Mouse (Mus musculus) retina, adult 2 months (tissue): ENCODE data around the gene Mtch1.

Experiments used
- DNase-seq: peaks from one replicate; pipeline ENCODE4 v3.0.0-alpha.2; 2012; ENCODE audit warnings: low read depth, low spot score

Mtch1 gene

DNA sequence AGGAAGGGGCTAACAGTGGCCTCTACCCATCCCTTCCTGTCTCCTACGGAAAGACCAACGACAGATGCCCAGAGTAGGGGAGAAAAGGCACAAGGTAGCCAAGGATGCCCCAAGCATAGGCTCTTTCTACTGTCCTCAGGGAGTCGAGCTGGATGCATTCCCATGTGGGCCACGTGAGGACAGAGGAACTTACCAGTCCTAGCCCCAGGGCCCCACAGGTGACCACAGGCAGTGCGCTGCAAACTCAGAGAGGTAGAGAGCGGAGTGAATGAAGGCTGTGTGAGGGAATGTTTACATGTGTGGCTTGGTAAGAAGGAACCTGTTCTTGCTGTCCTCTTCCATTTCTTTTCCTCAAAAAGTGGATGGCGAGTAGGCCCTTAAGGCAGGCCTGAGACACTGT, 41.9 kb downstream of the Mtch1 start:
- DNase-seq: no peak

DNA sequence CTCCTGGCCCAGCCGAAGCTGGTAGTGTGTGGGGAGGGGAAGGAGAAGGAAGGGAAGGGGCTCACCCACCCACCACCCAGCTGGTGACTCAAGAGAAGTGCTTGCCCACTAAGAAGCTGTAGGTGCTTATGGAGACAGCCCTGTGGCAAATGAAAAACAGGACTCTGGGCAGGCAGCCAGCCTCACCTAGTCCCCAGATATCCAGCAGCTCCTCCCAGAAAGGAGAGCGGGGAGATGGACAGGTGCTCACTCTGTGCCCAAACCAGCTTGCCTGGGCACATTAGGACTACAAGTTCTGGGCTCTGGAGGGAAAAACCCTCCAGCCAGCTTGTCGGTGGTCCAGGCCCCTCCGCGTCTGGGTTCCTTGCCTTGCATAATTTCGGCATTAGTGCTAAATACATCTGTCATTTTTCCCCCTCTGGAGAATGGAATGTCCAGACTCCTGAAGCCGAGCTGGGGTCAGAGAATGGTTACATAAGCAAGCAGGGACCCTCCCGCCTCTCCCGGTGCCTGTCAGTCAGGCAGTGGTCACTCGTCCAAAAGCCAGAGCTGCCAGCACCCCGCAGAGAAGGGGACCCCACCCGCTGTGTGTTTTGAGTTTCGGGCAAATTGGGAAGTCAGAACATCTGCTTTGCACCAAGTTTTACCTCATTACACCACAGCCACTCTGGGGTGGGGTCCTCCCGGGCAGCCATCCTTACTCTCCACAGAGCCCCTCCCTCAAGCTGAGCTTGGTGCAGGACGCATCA, 42.5 kb downstream of the Mtch1 start:
- DNase-seq: no peak

DNA sequence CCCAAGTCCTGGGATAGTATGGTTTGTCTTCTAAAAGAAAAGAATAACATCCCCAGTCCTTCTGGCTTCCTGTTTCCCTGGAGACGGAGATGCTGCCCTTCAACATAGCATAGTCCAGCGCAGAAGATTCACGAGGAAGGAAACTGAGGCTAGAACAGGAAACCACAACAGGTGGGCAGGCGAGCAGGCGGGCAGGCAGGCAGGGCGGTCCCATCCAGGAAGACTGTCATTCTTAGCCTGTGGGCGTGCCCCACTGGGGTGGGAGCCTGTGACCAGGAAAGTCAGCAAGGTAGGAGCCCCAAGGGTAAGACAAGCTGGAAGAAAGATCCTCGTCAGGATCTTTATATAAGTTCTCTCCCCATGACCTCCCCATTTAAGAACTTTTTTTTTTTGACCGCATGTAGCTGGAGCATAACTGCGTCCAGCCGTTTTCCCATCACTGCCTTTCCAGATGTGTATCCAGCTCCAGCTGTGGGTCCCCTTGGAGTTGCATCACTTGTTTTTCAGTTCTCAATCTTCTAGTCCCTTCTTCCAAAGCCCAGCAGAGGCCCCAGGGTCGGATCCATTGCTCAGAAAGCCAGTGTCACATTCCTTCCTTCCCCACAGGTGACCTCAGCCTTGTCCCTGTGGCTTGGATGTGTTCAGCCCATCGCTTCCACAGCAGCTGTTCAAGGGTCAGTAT, 43.2 kb downstream of the Mtch1 start:
- no peak for DNase-seq

DNA sequence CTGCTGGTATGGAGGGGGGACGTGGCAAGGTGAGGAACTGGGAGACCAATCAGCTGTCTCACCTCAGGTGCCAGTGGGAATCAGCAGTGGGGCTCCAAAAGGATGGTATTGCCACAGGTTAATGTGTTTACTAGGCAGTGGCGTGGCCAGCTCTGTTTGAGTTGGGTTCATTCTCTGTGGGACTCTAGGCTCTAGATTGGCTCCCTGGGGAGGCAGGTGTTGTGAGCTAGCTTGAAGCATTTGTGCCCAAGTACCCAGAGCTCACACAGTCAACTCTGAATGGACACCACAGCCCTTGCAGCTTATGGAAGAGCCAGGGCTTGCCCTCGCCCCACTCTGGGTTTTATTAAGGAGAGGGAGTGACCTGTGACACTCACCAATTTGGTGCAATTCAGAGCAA, 43.9 kb downstream of the Mtch1 start:
- no peak for DNase-seq

DNA sequence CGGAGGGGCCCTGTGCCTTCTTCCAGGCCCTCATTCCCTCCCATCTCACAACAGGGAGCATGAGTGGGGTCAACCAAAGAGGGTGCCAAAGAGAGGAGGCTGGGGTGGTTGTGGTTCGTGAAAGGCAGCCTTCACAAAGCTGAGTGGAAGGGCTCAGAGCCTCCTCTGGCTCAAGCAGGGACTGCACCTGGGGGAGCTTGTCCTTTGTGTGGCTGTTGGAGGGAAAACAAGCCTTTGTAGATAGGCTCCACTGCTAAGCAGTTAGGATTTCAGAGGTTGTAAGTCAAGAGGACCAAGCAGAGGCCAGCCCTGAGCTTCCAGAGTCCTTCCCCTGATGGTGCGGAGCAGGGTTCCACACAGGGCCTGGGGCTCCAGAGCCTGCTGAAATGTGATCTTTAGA, 44.6 kb downstream of the Mtch1 start:
- no peak for DNase-seq

DNA sequence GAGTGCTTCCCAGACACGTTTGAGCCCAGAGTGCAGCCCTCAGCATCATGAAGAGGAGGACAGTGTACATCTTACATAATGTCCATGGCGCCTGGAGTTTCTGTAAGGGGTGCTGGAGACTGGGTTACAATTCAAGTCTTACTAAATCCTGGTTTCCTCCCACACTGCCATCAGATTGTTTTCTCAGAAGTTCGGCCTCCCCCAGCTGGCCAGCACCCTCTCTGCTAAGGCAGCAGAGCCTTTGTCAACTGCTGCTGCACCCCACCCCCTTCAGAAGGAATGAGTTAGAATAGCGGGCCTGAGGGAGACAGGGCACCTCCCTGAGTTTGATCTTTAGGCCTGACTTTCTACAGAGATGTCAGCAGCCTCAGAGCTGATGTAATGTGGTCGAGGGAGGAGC, 45.6 kb downstream of the Mtch1 start:
- no peak for DNase-seq

DNA sequence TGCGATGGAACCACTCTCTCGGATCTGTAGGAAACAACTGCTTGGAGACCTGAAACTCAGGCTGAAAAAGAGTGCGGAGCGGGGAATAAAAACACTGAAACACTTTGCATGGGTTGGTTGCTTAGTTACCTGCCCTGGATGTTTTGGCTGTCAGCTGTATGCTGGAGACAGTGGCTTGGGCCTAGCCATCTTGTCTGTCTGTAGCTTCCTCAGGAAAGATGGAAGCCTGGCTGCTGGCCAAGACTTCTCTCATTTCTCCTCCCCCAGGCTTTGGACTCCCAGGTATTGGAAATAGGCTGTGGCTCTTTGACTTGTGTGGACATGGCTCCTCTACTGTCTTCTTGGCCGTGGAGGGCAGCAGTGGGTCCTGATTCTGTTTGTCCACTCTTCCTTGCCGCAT, 46.3 kb downstream of the Mtch1 start:
- no peak for DNase-seq

DNA sequence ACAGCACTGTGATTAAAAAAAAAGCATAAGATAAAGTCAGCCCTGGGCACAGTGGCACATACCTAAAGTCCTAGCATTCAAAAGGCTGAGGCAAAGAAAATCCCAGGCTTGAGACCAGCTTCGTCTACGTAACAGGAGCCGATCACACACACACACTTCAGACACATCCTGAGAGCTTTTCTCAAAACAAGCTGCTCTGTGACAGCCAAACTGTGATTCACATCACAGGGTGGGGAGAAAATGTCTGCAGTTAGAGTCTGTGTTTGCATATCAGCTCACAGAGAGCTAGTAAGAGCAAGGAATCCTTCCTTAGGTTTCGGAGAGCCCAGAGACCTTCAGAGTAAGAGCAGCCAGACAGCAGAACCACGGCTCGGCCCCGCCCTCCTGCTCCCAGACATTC, 46.8 kb downstream of the Mtch1 start:
- no peak for DNase-seq

DNA sequence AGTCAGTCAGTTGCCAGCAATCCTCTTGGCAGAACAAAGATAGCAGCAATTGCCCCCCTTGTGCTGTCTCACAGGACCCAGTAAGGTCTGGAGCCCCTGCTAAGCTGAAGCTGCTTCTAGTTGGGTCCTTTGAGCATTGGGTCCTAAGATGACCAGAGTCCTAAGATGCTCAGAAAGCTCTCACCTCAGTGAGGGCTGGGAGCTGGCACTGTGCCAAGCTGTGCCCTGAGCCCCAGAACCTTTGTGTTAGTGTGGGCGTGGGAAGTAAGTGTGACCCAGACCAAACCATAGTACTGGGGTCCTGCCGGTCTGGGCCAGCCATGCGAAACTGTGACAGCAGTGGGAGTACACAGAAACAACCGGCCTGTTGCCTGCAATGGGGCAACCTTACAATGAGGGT, 48.5 kb downstream of the Mtch1 start:
- no peak for DNase-seq

DNA sequence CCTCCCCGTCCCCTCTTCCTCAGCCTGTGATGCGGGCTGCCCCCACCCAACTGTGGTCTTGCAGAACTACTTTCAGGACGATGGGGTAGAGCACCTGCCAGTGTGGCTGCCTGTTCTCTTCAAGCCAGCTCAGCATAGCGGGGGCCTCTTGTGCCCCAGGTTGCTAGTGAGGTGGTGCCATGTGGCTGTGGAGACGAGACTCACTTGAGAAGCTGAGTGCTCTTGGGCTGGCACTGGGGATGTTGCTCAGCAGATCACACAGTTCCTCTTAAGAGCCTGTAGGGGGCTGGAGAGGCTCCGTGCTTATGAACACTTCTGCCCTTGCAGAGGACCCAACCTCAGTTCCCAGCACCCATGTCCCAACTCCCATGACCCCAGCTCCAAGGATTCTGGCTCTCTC, 49.9 kb downstream of the Mtch1 start:
- DNase-seq: no peak

DNA sequence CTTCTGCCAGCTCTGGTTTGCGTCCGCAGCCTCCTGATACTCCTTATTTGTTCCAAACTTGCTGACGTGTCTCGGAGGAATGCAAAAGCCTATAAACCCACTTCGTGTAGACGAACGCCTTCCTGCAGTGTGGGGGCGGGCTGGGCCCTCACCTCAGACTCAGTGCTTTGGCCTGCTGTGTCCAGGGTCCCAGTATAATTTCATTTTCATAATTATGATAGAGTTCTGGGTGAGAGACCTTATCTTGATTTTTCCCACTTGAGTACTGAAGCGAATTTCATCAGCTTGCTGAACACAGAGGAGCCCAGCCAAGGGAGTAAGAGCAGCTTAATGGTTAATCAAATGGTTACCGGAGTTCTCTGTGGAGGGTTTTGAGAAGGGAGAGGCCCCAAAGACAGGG, 50.4 kb downstream of the Mtch1 start:
- no peak for DNase-seq

DNA sequence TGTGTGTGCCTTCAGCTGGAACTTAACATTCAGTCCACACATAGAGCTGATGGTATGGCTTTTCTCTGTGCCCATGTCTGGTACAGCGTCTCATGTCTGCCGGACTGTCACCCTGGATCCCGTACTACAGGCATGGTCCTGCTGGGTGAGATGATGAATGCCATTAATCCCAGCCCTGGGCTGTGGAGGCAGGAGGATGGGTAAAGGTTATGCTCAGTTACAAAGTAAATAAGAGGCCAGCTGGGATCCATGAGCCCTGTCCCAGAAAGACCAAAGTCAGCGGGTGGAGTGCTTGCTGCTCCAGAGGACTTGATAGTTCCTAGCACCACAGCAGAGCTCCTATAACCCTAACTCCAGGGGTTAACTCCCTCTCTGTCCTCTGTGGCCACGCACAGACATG, 51.9 kb downstream of the Mtch1 start:
- no peak for DNase-seq

DNA sequence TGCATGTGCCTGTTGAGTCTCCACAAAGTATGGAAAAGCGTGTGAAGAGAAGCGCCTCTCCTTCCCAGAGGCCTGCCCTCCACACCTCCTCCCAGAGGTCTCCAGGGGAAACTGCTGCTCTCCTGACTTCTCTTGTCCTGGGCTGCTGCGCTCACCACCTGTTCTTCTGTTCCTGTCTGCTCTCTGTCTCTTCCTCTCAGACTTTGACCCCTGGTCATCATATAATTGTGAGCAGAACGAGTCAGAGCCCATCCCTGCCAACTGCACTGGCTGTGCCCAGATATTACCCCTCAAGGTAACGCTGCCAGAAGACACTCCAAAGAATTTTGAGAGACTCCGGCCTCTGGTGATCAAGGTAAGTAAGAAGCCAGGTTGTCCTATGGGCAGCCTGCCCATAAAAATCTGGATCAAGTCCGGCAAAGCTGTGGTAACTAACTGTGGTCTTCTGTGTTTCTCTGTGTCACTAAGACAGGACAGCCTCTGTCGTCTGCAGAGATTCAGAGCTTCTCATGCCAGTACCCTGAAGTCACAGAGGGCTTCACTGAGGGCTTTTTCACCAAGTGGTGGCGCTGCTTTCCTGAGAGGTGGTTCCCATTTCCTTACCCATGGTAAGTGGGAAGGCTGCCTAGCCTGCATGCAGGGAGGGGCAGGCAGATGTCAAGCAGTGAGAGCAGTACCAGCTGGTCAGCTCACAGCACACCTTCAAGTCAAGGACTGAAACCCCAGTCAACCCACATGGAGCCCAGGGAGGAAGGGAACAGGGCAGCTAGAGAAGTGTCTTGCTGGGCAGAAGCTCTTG, 53.7 kb downstream of the Mtch1 start:
- DNase-seq: no peak

DNA sequence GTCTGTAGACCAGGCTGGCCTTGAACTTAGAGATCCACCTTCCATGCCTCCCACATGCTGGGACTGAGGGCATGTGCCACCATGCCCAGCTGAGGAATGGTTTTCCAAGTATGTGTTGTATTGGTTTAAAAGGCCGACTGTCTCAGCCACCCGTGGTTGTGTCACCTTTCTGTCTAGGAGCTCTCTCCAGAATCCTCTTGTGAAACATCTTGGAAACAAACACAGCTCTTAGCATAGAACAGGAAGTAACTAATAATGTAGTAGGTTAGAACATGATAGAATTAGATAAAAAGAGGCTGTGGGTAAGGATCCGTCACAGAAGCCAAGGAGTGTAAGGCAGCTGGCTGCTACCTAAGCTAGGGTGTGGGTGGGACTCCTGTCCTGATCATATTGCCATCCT, 54.7 kb downstream of the Mtch1 start:
- no peak for DNase-seq

DNA sequence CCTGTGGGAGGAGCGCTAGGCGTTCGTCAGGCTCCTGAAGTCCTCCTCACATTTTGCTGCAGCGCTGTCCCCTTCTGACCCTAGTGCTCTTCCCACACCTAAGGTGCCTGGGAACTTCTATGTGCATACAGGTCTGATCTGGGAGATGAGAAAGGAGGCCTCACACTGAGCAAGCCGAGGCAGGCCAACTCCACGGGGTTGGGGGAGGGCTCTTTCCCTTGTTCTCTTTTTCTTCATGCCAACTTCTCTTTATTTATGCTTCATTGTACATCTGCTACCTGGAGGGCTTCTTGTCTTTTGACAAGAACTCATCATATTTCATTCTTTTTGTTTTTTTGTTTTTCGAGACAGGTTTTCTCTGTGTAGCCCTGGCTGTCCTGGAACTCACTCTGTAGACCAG, 55.9 kb downstream of the Mtch1 start:
- DNase-seq: no peak

DNA sequence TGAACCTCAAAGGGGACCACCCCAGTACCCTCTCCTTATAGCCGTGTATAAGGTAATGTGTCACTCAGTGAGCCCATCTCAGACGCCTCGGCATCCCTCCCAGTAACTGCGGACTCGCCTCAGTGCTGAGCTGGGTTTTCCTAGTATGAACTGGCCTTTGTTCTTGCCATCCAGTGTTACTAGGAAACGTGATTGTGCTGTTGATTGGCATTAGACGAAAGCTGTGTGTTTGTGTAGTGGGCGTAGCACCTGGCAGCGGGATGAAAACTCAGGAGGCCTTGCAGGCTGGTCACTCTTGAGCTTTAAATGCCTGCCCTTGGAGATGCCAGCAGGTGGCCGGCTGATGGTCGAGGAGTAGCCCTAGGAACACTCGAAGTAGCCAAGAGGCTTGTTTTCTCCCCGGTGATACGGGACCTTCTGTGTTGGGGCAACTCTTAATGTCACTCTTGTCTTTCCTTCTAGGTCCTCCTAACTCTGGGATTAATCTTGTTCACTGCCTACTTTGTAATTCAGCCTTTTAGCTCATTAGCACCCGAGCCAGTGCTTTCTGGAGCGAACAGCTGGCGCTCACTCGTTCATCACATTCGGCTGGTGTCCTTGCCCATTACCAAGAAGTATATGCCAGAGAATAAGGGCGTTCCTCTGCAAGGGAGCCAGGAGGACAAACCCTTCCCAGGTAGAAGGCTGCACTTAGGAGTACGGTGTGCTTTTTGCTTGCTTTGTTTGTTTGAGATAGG, 65.3 kb downstream of the Mtch1 start:
- DNase-seq: no peak
